Mouse (Mus musculus) lung, postnatal 0 days (tissue): ENCODE measurements at regions not wholly inside any gene's neighbourhood (a gene's known extent, or its start where the extent isn't known, plus 50 kb on each side); places are given as distances from the start of the nearest gene placed in this dataset.

Experiments
- CTCF ChIP-seq: IDR thresholded peaks from 2 replicates; pipeline ENCODE4 v1.5.1; 2016; ENCODE audit warnings: antibody characterized with exemption, mild to moderate bottlenecking
- EP300 ChIP-seq: IDR thresholded peaks from 2 replicates; pipeline ENCODE4 v1.6.1; 2016; ENCODE audit warnings: antibody characterized with exemption, mild to moderate bottlenecking, control low read depth

DNA sequence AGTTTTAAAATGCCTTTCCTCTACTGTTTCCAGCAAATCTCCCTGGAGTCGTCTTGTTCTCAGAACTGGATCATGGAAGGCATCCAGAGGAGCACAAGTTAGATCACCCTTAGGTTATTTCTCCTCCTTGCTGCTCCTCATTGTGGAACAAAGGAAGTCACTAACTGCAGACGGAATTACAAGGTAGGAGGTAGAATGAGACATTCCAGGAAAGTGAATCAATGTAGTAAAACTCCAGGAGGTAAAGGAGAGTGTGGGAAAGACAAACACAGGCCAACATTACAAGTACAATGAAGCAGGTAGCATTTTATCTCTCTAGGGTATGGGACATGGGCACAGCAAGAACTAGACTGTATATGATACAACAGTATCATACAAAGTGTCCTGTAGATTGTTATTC is 375.7 kb upstream of the Ddi1 start:
- TF ChIP-seq CTCF = no peak
- TF ChIP-seq EP300 = no peak
